Mouse (Mus musculus): ENCODE results near the gene Arhgap45.

The Arhgap45 gene

GRCm38 (mm10) chr10:80055364-80055763 lies 38.9 kb downstream of the Arhgap45 start:
- DNase-seq (ENCODE audit: low read depth, low spot score): no peak

DNA sequence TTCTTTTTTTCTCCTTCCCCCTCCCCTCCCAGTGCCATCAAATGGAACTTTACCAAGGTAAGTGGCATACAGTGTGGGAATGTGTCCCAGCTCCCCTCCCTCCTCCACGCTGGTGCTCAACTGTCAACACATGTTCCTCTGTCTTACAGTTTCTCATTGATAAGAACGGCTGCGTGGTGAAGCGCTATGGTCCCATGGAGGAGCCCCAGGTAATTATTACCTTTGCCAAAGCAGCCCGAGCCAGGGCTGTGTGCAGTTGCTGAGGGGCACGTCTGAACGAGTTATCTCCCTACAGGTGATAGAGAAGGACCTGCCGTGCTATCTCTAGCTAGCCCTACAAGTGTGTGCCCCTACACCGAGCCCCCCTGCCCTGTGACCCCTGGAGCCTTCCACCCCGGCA lies 39.4 kb downstream of the Arhgap45 start:
- no peak for DNase-seq (ENCODE audit: low read depth, low spot score)

GRCm38 (mm10) chr10:80056506-80056905 lies 40.1 kb downstream of the Arhgap45 start:
- no peak for DNase-seq (ENCODE audit: low read depth, low spot score)

GRCm38 (mm10) chr10:80056976-80057682 lies 40.7 kb downstream of the Arhgap45 start:
- no peak for DNase-seq (ENCODE audit: low read depth, low spot score)

GRCm38 (mm10) chr10:80057683-80058326 lies 41.4 kb downstream of the Arhgap45 start:
- no peak for DNase-seq (ENCODE audit: low read depth, low spot score)

- DNase-seq (ENCODE audit: low read depth, low spot score): no peak
Observed at GRCm38 (mm10) chr10:80063104-80063503, 46.7 kb downstream of the Arhgap45 start.

GRCm38 (mm10) chr10:80063877-80064650 lies 47.6 kb downstream of the Arhgap45 start:
- DNase-seq (ENCODE audit: low read depth, low spot score): no peak

DNA sequence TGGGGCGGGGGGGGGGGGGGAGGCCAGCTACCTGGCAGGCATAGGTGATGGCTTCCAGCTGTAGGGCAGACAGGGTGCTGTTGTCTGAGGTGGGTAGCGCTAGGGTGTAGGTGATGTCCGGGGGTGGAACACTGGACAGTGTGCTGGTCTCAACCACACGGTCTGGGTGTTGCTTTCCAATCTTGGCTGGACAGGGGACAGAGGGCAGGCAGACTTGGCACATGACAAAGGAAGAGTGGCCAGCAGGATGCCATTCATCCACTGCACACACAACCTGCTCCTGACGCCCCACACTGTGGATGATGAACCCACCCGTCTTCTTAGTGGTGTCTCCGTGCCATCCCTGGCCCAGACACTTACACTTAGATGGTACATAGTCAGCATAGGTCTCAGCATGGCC lies 52.8 kb downstream of the Arhgap45 start:
- no peak for DNase-seq (ENCODE audit: low read depth, low spot score)

DNA sequence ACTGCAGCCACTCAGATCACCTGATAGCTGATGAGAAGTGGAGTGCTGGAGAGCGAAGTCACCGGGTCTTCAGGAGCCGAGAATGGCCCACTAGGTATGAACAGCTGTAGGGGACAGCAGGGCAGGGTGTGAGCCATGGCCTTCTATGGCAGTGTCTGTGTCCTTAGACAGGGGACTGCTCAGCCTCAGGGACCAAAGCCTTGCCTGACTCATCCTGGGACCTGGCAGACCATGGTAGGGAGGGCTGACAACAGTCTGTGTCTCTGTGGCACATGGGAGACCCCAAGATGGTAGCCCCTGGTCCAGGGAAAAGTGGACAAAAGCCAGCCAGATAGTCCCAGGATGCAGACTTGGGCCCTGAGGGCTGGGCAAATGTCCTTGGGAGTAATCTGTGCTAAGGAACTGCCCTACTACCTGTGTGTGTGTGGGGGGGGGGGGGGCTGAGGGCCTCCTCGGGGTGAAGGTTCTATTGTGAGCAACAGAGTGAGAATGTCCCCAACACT lies 53.5 kb downstream of the Arhgap45 start:
- DNase-seq (ENCODE audit: low read depth, low spot score): no peak

- no peak for DNase-seq (ENCODE audit: low read depth, low spot score)
Observed at GRCm38 (mm10) chr10:80070837-80071515, 54.5 kb downstream of the Arhgap45 start.

- no peak for DNase-seq (ENCODE audit: low read depth, low spot score)
Observed at GRCm38 (mm10) chr10:80071516-80071900, 55.1 kb downstream of the Arhgap45 start.

GRCm38 (mm10) chr10:80072623-80073489 lies 56.4 kb downstream of the Arhgap45 start:
- no peak for DNase-seq (ENCODE audit: low read depth, low spot score)

DNA sequence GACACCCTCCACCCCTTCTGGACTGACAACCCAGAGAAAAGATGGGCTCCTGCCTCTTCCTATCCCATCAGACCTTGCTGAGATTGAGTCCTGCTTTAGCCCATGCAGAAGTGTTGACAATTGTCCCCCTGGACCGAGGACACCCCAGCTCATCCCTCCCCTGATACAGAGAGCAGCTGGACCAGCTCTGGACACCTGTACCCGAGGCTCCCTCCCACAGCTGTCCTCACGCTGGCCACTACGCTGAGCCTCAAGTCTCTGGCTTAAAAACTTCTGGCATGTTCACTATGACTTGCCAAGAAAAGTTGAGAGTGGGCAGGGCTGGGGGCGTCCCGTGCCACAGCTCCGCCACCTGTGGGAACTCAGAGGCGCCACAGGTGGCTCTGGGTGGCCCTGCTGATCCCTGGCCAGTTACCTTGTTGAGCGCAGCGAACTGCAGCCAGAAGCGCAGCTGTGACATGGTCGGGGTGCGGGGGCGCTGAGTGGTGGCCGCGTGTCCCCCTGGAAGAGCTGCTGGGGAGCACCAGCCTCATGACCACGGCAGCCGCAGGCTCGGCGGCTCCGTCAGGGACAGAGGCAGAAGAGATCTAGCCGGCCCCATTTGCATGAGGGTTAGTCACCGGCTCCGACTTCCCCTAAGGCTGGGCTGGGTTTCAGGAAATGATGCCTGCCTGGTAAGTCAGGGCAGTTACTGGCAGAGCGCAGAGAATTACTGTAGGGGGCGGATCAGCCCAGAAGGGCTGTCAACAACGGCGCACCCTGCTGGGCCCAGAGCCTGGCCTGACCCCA lies 58.6 kb downstream of the Arhgap45 start:
- no peak for DNase-seq (ENCODE audit: low read depth, low spot score)

GRCm38 (mm10) chr10:80075924-80076323 lies 59.5 kb downstream of the Arhgap45 start:
- DNase-seq (ENCODE audit: low read depth, low spot score): no peak

DNA sequence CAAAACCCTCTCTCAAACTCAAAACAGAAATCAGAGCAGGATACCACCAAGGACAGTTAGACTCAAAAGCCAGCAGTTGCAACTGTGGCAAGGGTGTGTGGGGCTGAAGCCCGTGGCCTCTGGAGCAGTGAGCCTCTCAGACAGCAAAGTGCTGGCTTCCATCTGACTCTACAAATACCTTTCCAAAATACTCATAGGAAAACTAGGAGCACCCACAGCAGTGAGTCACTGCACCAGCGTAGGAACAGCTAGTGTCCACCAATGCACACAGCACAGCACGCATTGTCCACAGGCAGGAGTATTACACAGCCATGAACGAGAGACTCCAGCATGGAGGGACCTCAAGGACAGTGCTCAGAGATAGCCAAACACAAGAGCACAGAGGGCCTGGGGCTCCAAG lies 59.9 kb downstream of the Arhgap45 start:
- no peak for DNase-seq (ENCODE audit: low read depth, low spot score)

DNA sequence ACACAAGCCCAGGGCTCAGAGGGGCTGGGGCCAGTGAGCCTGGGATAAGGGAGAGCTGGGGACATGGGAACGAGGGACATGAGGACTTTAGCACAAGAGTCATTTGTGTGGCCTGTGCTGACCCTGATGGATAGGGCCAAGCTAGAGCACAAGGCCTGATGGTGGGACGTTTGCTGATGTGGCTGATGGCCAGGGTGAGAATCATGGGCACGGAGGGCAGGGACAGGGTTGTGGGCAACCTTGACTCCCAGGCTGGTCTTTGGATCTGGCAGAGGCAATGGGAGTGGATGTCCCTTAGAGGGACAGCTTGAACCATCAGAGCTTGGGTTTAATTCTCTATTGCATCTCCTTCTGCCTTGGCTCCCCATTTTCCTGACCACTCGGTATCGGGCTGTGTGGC lies 60.9 kb downstream of the Arhgap45 start:
- DNase-seq (ENCODE audit: low read depth, low spot score): no peak

DNA sequence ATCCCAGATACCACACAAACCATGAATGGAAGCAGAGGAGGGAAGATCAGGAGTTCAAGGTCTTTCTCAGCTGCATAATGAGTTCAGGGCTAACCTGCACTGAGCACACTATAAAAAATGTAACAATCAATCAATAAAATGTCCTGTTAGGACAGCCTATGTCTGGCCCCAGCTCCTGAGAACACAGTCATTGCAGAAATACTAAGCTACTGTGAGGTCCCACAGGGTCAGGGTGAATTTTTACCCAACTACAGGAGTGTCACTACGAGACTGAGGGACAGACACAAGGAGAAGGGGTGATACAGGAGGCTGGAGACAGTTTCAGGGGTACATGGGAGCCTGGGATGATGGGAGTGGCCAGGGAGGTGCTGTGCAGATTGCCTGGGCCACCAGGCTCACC lies 61.9 kb downstream of the Arhgap45 start:
- DNase-seq (ENCODE audit: low read depth, low spot score): no peak

- no peak for DNase-seq (ENCODE audit: low read depth, low spot score)
Observed at GRCm38 (mm10) chr10:80080396-80081070, 64.1 kb downstream of the Arhgap45 start.
